Mouse (Mus musculus) midbrain, postnatal 0 days (tissue): ENCODE data around the gene Sema7a. TPM values are rescaled to one million over a fixed set of nuclear protein-coding genes. Genes with fewer than 3 reads are reported as not detected.

Experiments
- ATAC-seq: fragments of 200-750 bp; cut with Nextera tagmentation; 2 replicates; pipeline ENCODE4 v1.8.0; 2017; ENCODE audit warnings: moderate number of reproducible peaks, mild to moderate bottlenecking, moderate TSS enrichment, moderate library complexity; ENCODE audit not compliant: low FRiP score
- DNase-seq: peaks from one replicate; pipeline ENCODE4 v3.0.0-alpha.2; 2015; ENCODE audit warnings: low spot score
- H3K27ac ChIP-seq: fragments of 300-500 bp; sonication (generic); 2 replicates; pipeline ENCODE4 v1.5.1; 2014; ENCODE audit warnings: low read depth, mild to moderate bottlenecking, low read length, mixed read lengths
- H3K27me3 ChIP-seq: fragments of 300-500 bp; sonication (generic); 2 replicates; pipeline ENCODE4 v1.6.1; 2014; ENCODE audit warnings: low read length, control low read depth, mixed read lengths; ENCODE audit not compliant: insufficient read depth
- H3K36me3 ChIP-seq: fragments of 300-500 bp; sonication (generic); 2 replicates; pipeline ENCODE4 v1.6.1; 2014; ENCODE audit warnings: low read length, control low read depth, mixed read lengths; ENCODE audit not compliant: insufficient read depth
- H3K4me1 ChIP-seq: fragments of 300-500 bp; sonication (generic); 2 replicates; pipeline ENCODE4 v1.6.1; 2014; ENCODE audit warnings: mild to moderate bottlenecking, control low read depth, antibody characterized with exemption, low read length, mixed read lengths; ENCODE audit not compliant: insufficient read depth
- H3K4me2 ChIP-seq: fragments of 300-500 bp; sonication (generic); 2 replicates; pipeline ENCODE4 v1.6.1; 2014; ENCODE audit warnings: low read depth, mild to moderate bottlenecking, low read length, mixed read lengths; ENCODE audit not compliant: poor library complexity, severe bottlenecking
- H3K4me3 ChIP-seq: fragments of 300-500 bp; sonication (generic); 2 replicates; pipeline ENCODE4 v1.5.1; 2014; ENCODE audit warnings: low read depth, mild to moderate bottlenecking, low read length, moderate library complexity
- H3K9ac ChIP-seq: fragments of 300-500 bp; sonication (generic); replicated peaks from 2 replicates; pipeline ENCODE4 v1.6.1; 2014; ENCODE audit warnings: mild to moderate bottlenecking, low read length, moderate library complexity, mixed read lengths; ENCODE audit not compliant: poor library complexity, severe bottlenecking
- H3K9me3 ChIP-seq: fragments of 300-500 bp; sonication (generic); 2 replicates; pipeline ENCODE4 v1.6.1; 2016; ENCODE audit warnings: low read length, control low read depth
- CTCF ChIP-seq: IDR thresholded peaks from 2 replicates; pipeline ENCODE4 v1.5.1; 2016; ENCODE audit warnings: antibody characterized with exemption, mild to moderate bottlenecking
- WGBS: fragments of 180-500 bp; shearing (Covaris S2); extraction: QIAGEN DNeasy Blood & Tissue Kit; methylation state at CpG from one replicate; pipeline ENCODE4 v1.1.7; 2014; 5-methylcytosine and 5-hydroxymethylcytosine counted together
- polyA plus RNA-seq: library from polyadenylated mRNA; unstranded; fragments of >200 nt; fragmentation: Nextera tagmentation; extraction: Ambion mirVana; gene quantifications from 2 replicates; pipeline ENCODE4 v1.2.1, GENCODE M21; 2015
- total RNA-seq: library from RNA; depleted of rRNA; stranded (reverse); fragments of >200 nt; gene quantifications from 2 replicates; pipeline ENCODE4 v1.2.3, GENCODE M21; 2014

Sema7a gene
- total and polyA plus RNA-seq, 2 experiments from 2014 or later, result 3.2 to 49.5 TPM

- Histone ChIP-seq H3K27ac (peak overlapping the region; percentile 47; the same call in 1 of the 2 replicates), H3K36me3 (no peaks in the 10 kb centered on the region), H3K4me3 (peak overlapping the region; percentile 30), H3K9me3 (no peaks in the 10 kb centered on the region), H3K4me1 (no peaks in the 10 kb centered on the region), H3K4me2 (peak overlapping the region; percentile 71), H3K9ac (0 out of 2 replicates have a peak overlapping the region, but pooled peaks have one; percentile 0), H3K27me3 (peaks cover 8% of the 10 kb centered on the region; the same call in 1 of the 2 replicates)
- ATAC-seq (peak; percentile 11), DNase-seq (peak; percentile 78)
- no peak for TF ChIP-seq CTCF
- 22% methylated on average over 13 of the region's 13 CpGs for WGBS
Observed at GRCm38 (mm10) chr9:57997511-57998031, 57.7 kb downstream of the Sema7a start.

- 0 out of 2 replicates have a peak overlapping the region, but pooled peaks have one; percentile 0 for H3K9ac ChIP-seq
- peak; percentile 87 for DNase-seq
- peak overlapping the region; percentile 71 for H3K4me2 ChIP-seq
- peak overlapping the region; percentile 51; the same call in 1 of the 2 replicates for H3K27ac ChIP-seq
- TF ChIP-seq CTCF, result peak; percentile 89
- no peaks in the 10 kb centered on the region for H3K4me1 ChIP-seq
- H3K27me3 ChIP-seq, result peaks cover 8% of the 10 kb centered on the region; the same call in 1 of the 2 replicates
- H3K9me3 ChIP-seq, result no peaks in the 10 kb centered on the region
- peak; percentile 94 for ATAC-seq
- WGBS, result 1% methylated on average over 20 of the region's 20 CpGs
- no peaks in the 10 kb centered on the region for H3K36me3 ChIP-seq
- peak overlapping the region; percentile 30 for H3K4me3 ChIP-seq
Observed at GRCm38 (mm10) chr9:57998032-57998659, 58.2 kb downstream of the Sema7a start.

- Histone ChIP-seq H3K4me2 (no peak overlapping the region), H3K9me3 (no peaks in the 10 kb centered on the region), H3K4me3 (no peak overlapping the region), H3K27ac (no peak overlapping the region; the same call in 1 of the 2 replicates), H3K36me3 (no peaks in the 10 kb centered on the region), H3K4me1 (no peaks in the 10 kb centered on the region), H3K27me3 (peaks cover 8% of the 10 kb centered on the region; the same call in 1 of the 2 replicates), H3K9ac (no peak overlapping the region)
- ATAC-seq (no peak), DNase-seq (no peak)
- WGBS, result 57% methylated on average over 2 of the region's 2 CpGs
- no peak for TF ChIP-seq CTCF
Observed at GRCm38 (mm10) chr9:57998685-57999084, 58.8 kb downstream of the Sema7a start.

- ATAC-seq, result no peak
- DNase-seq, result no peak
- Histone ChIP-seq H3K4me2 (no peak overlapping the region), H3K27me3 (peaks cover 8% of the 10 kb centered on the region; the same call in 1 of the 2 replicates), H3K9me3 (no peaks in the 10 kb centered on the region), H3K4me1 (no peaks in the 10 kb centered on the region), H3K4me3 (no peak overlapping the region), H3K9ac (0 out of 2 replicates have a peak overlapping the region, but pooled peaks have one; percentile 24), H3K27ac (no peak overlapping the region), H3K36me3 (no peaks in the 10 kb centered on the region)
- no peak for TF ChIP-seq CTCF
- 48% methylated on average over 2 of the region's 2 CpGs for WGBS
Observed at GRCm38 (mm10) chr9:57999676-58000075, 59.8 kb downstream of the Sema7a start.

- no peak overlapping the region for H3K4me3 ChIP-seq
- no peak for TF ChIP-seq CTCF
- no peak overlapping the region for H3K27ac ChIP-seq
- no peaks in the 10 kb centered on the region for H3K36me3 ChIP-seq
- DNase-seq, result no peak
- peaks cover under 1% of the 10 kb centered on the region for H3K4me1 ChIP-seq
- no peak overlapping the region for H3K4me2 ChIP-seq
- peaks cover 8% of the 10 kb centered on the region; the same call in 1 of the 2 replicates for H3K27me3 ChIP-seq
- no peak overlapping the region for H3K9ac ChIP-seq
- WGBS, result 29% methylated on average over 2 of the region's 2 CpGs
- no peaks in the 10 kb centered on the region for H3K9me3 ChIP-seq
- ATAC-seq, result no peak
Observed at GRCm38 (mm10) chr9:58003272-58003671, 63.4 kb downstream of the Sema7a start.

GRCm38 (mm10) chr9:58005753-58006461, 66.0 kb downstream of the Sema7a start, which contains the start of gene Cyp11a1:
Gene Cyp11a1, plus strand, starts transcription at chr9:58006411.
- Histone ChIP-seq H3K4me2 (no peak within 1 kb of the TSS), H3K4me3 (no peak within 1 kb of the TSS), H3K27ac (no peak within 1 kb of the TSS), H3K9ac (no peak within 1 kb of the TSS), H3K4me1 (peaks cover 4% of the 10 kb centered on the region), H3K27me3 (no peaks in the 10 kb centered on the region), H3K36me3 (no peaks in the 10 kb centered on the region), H3K9me3 (no peaks in the 10 kb centered on the region)
- DNase-seq (no peak), ATAC-seq (no peak)
- no peak for TF ChIP-seq CTCF
- 87% methylated on average over 16 of the region's 16 CpGs for WGBS
